Mouse (Mus musculus) ES-E14 (cell line): ENCODE measurements around the gene Erbb3. TPM values are rescaled to one million over a fixed set of nuclear protein-coding genes. Genes with fewer than 3 reads are reported as not detected.

Experiments
- DNase-seq: peaks from one replicate; pipeline ENCODE4 v3.0.0-alpha.2; 2013; ENCODE audit warnings: low read depth, low spot score
- H3K27ac ChIP-seq: 2 replicates; pipeline ENCODE4 v1.5.1; 2012; ENCODE audit warnings: low read depth, mild to moderate bottlenecking, low read length, moderate library complexity, mixed read lengths; ENCODE audit not compliant: poor library complexity, insufficient read depth, severe bottlenecking
- H3K36me3 ChIP-seq: 2 replicates; pipeline ENCODE4 v1.6.1; 2012; ENCODE audit warnings: mild to moderate bottlenecking, low read length, moderate library complexity, mixed read lengths; ENCODE audit not compliant: control insufficient read depth, poor library complexity, insufficient read depth, severe bottlenecking
- H3K4me1 ChIP-seq, 2 experiments: fragments of 150-350 bp in 1 of 2; sonication (generic) in 1 of 2; 2 replicates each; pipeline ENCODE4 v1.6.1; 2012; ENCODE audit warnings: low read length in 2 of 2, mild to moderate bottlenecking in 1 of 2, mixed read lengths in 1 of 2; ENCODE audit not compliant: control insufficient read depth in 2 of 2, insufficient read depth in 2 of 2, poor library complexity in 1 of 2
- H3K4me3 ChIP-seq, 2 experiments: fragments of 150-350 bp in 1 of 2; sonication (generic) in 1 of 2; 2 replicates each; pipeline ENCODE4 v1.5.1; 2012; ENCODE audit warnings: low read length in 2 of 2, low read depth in 1 of 2, mild to moderate bottlenecking in 1 of 2, mixed read lengths in 1 of 2; ENCODE audit not compliant: insufficient read depth in 1 of 2, poor library complexity in 1 of 2, severe bottlenecking in 1 of 2
- H3K9ac ChIP-seq: 2 replicates; pipeline ENCODE4 v1.6.1; 2012; ENCODE audit warnings: low read depth, mild to moderate bottlenecking, low read length, mixed read lengths; ENCODE audit not compliant: poor library complexity, insufficient read depth, severe bottlenecking
- H3K9me3 ChIP-seq: fragments of 150-350 bp; sonication (generic); 2 replicates; pipeline ENCODE4 v1.6.1; 2012; ENCODE audit warnings: low read depth, mild to moderate bottlenecking, low read length; ENCODE audit not compliant: control insufficient read depth, insufficient read depth
- CHD2 ChIP-seq: IDR thresholded peaks from 2 replicates; pipeline ENCODE4 v1.6.1; 2014; ENCODE audit warnings: mild to moderate bottlenecking, low read depth, low read length, inconsistent platforms
- HCFC1 ChIP-seq: IDR thresholded peaks from 2 replicates; pipeline ENCODE4 v1.6.1; 2012; ENCODE audit warnings: low read length, inconsistent platforms, borderline replicate concordance; ENCODE audit not compliant: insufficient read depth
- MAFK ChIP-seq: IDR thresholded peaks from 2 replicates; pipeline ENCODE4 v1.6.1; 2014; ENCODE audit warnings: mild to moderate bottlenecking, low read depth, low read length, inconsistent platforms; ENCODE audit not compliant: insufficient read depth
- ZC3H11A ChIP-seq: IDR thresholded peaks from 2 replicates; pipeline ENCODE4 v1.6.1; 2012; ENCODE audit warnings: low read depth, mild to moderate bottlenecking, inconsistent platforms, low read length, borderline replicate concordance
- ZNF384 ChIP-seq: IDR thresholded peaks from 2 replicates; pipeline ENCODE4 v1.6.1; 2012; ENCODE audit warnings: low read depth, low read length, inconsistent platforms
- in situ Hi-C, 2 experiments: fragments of 600-800 bp; cut with MboI; formaldehyde crosslinking; loops; one replicate each; pipeline ENCODE4 v1.15.1; 2025; ENCODE audit warnings: low sequenced_read_pairs in 2 of 2, inconsistent platforms in 1 of 2; ENCODE audit not compliant: unreplicated experiment in 2 of 2
- total RNA-seq: library from RNA; depleted of rRNA; stranded (reverse); fragments of 300-350 nt; gene quantifications from 2 replicates; pipeline ENCODE4 v1.2.3, GENCODE M21; 2012; rRNA removed

The Erbb3 gene
- total RNA-seq, 1 experiment = 24.9 TPM

- peak overlapping the region; percentile 87 to 89 for H3K4me3 ChIP-seq
- DNase-seq = no peak
- TF ChIP-seq MAFK = no peak
- H3K36me3 ChIP-seq = peaks cover 18% of the 10 kb centered on the region; the same call in 1 of the 2 replicates
- peaks cover 0 to 3% of the 10 kb centered on the region in 2 experiments; a peak in 1 of 4 replicates for H3K4me1 ChIP-seq
- in situ Hi-C loops = no loop called here
- H3K9ac ChIP-seq = peak overlapping the region; percentile 77; the same call in 1 of the 2 replicates
- H3K27ac ChIP-seq = no peak overlapping the region
- H3K9me3 ChIP-seq = no peaks in the 10 kb centered on the region
These were observed 65.2 kb downstream of the Erbb3 start for GRCm38 (mm10) chr10:128524111-128524731.

- Histone ChIP-seq H3K9ac (no peak overlapping the region), H3K27ac (no peak overlapping the region), H3K9me3 (no peaks in the 10 kb centered on the region), H3K4me1 (peaks cover 3% of the 10 kb centered on the region in 2 experiments; a peak in 2 of 4 replicates), H3K36me3 (peaks cover 21% of the 10 kb centered on the region), H3K4me3 (no peak overlapping the region)
- TF ChIP-seq CHD2 (no peak), MAFK (no peak), ZC3H11A (no peak)
- no peak for DNase-seq
- in situ Hi-C loops = no loop called here
These were observed 67.1 kb downstream of the Erbb3 start for GRCm38 (mm10) chr10:128522351-128522750.

GRCm38 (mm10) chr10:128520591-128520990 lies 68.9 kb downstream of the Erbb3 start:
- H3K4me3 ChIP-seq = no peak overlapping the region
- peaks cover 0 to 8% of the 10 kb centered on the region in 2 experiments; a peak in 2 of 4 replicates for H3K4me1 ChIP-seq
- no peak for DNase-seq
- TF ChIP-seq HCFC1 = no peak
- TF ChIP-seq CHD2 = no peak
- TF ChIP-seq MAFK = no peak
- no peak for TF ChIP-seq ZC3H11A
- no peak for TF ChIP-seq ZNF384
- H3K36me3 ChIP-seq = peaks cover 22% of the 10 kb centered on the region
- no peaks in the 10 kb centered on the region for H3K9me3 ChIP-seq
- H3K9ac ChIP-seq = no peak overlapping the region
- H3K27ac ChIP-seq = no peak overlapping the region
- in situ Hi-C loops = no loop called here

GRCm38 (mm10) chr10:128518833-128519232 lies 70.6 kb downstream of the Erbb3 start:
- Histone ChIP-seq H3K27ac (no peak overlapping the region), H3K9ac (no peak overlapping the region), H3K4me3 (no peak overlapping the region), H3K9me3 (no peaks in the 10 kb centered on the region), H3K36me3 (peaks cover 31% of the 10 kb centered on the region), H3K4me1 (peaks cover 0 to 10% of the 10 kb centered on the region in 2 experiments; a peak in 2 of 4 replicates)
- in situ Hi-C loops = no loop called here
- peak; percentile 46 for DNase-seq
- TF ChIP-seq HCFC1 (no peak), ZNF384 (no peak)

Other genes starting within 250 kb of the Erbb3 start
- gene Coq10a, start 220.7 kb downstream of the Erbb3 start, total RNA-seq = 8.2 and 10.1 TPM in 2 replicates
- 11.1 and 11.4 TPM in 2 replicates for gene Ankrd52, start 212.5 kb downstream of the Erbb3 start, total RNA-seq
- gene Slc39a5, start 188.4 kb downstream of the Erbb3 start, total RNA-seq = 0.36 and 0.53 TPM in 2 replicates
- gene Nabp2, start 178.2 kb downstream of the Erbb3 start, total RNA-seq = 25.3 and 28.2 TPM in 2 replicates
- 39.6 and 41.3 TPM in 2 replicates for gene Rnf41, start 178.0 kb downstream of the Erbb3 start, total RNA-seq
- 18.9 and 22.8 TPM in 2 replicates for gene Smarcc2, start 130.4 kb downstream of the Erbb3 start, total RNA-seq
- 894 and 1,090 TPM in 2 replicates for gene Myl6, start 95.5 kb downstream of the Erbb3 start, total RNA-seq
- 2.0 and 3.7 TPM in 2 replicates for gene Myl6b, start 91.0 kb downstream of the Erbb3 start, total RNA-seq
- 62.7 and 135 TPM in 2 replicates for gene Esyt1, start 63.8 kb downstream of the Erbb3 start, total RNA-seq
- 18.8 and 19.5 TPM in 2 replicates for gene Zc3h10, start 41.9 kb downstream of the Erbb3 start, total RNA-seq
- 5,552 and 6,346 TPM in 2 replicates for gene Rpl41, start 40.3 kb downstream of the Erbb3 start, total RNA-seq
- 127 and 170 TPM in 2 replicates for gene Pa2g4, start 23.7 kb downstream of the Erbb3 start, total RNA-seq
- gene Rps26, start 37.1 kb upstream of the Erbb3 start, total RNA-seq = 1,660 and 1,982 TPM in 2 replicates
- 1.4 and 1.9 TPM in 2 replicates for gene Ikzf4, start 56.3 kb upstream of the Erbb3 start, total RNA-seq
- 7.0 and 7.4 TPM in 2 replicates for gene Suox, start 84.4 kb upstream of the Erbb3 start, total RNA-seq
- 23.2 and 32.8 TPM in 2 replicates for gene Rab5b, start 106.6 kb upstream of the Erbb3 start, total RNA-seq
- gene Pmel, start 114.5 kb upstream of the Erbb3 start, total RNA-seq = 11.4 and 44.2 TPM in 2 replicates
- gene Cdk2, start 115.4 kb upstream of the Erbb3 start, total RNA-seq = 40.7 and 43.5 TPM in 2 replicates
- 11.9 and 19.3 TPM in 2 replicates for gene Dgka, start 155.2 kb upstream of the Erbb3 start, total RNA-seq
- 71.7 and 78.6 TPM in 2 replicates for gene Pym1, start 158.2 kb upstream of the Erbb3 start, total RNA-seq
- gene Mmp19, start 201.3 kb upstream of the Erbb3 start, total RNA-seq = 0.37 and 0.94 TPM in 2 replicates
- 51.9 and 53.0 TPM in 2 replicates for gene Dnajc14, start 214.4 kb upstream of the Erbb3 start, total RNA-seq
- 7.7 and 11.0 TPM in 2 replicates for gene Tmem198b, start 214.7 kb upstream of the Erbb3 start, total RNA-seq
- 70.1 and 101 TPM in 2 replicates for gene Sarnp, start 227.7 kb upstream of the Erbb3 start, total RNA-seq
- gene Ormdl2, start 232.0 kb upstream of the Erbb3 start, total RNA-seq = 145 and 155 TPM in 2 replicates